Mouse (Mus musculus): Measurements from ENCODE around the gene Hoxd10. TPM values are rescaled to one million over a fixed set of nuclear protein-coding genes. Genes with fewer than 3 reads are reported as not detected.

Hoxd10 gene
- polyA plus RNA-seq, 1 experiment from 2014 or later, result 90.2 TPM

- no peaks in the 10 kb centered on the region for H3K9me3 ChIP-seq (ENCODE audit: control insufficient read depth, low read length)
- no peak overlapping the region for H3K9ac ChIP-seq (replicated peaks; ENCODE audit: low read depth, low read length)
- H3K4me1 ChIP-seq (ENCODE audit: control insufficient read depth, insufficient read depth, low read length), result 0 out of 2 replicates have a peak, but pooled peaks cover 10% of the 10 kb centered on the region
- ATAC-seq (ENCODE audit: low read depth), result no peak
- H3K36me3 ChIP-seq (ENCODE audit: control insufficient read depth, insufficient read depth, low read length), result no peaks in the 10 kb centered on the region
- H3K4me3 ChIP-seq (ENCODE audit: low read depth, low read length), result no peak overlapping the region
- H3K27me3 ChIP-seq (ENCODE audit: control insufficient read depth, insufficient read depth, low read length), result peaks cover 62% of the 10 kb centered on the region
- no peak overlapping the region for H3K27ac ChIP-seq (ENCODE audit: low read depth, low read length)
- H3K4me2 ChIP-seq (ENCODE audit: low read depth, low read length), result no peak overlapping the region
- 3% methylated on average over 3 of the region's 3 CpGs for WGBS
Observed at GRCm38 (mm10) chr2:74670632-74671188, 21.0 kb upstream of the Hoxd10 start.

GRCm38 (mm10) chr2:74671847-74672246, 19.9 kb upstream of the Hoxd10 start:
- H3K9ac ChIP-seq (replicated peaks; ENCODE audit: low read depth, low read length), result no peak overlapping the region
- 11% methylated on average over 5 of the region's 5 CpGs for WGBS
- H3K4me3 ChIP-seq (ENCODE audit: low read depth, low read length), result no peak overlapping the region
- 0 out of 2 replicates have a peak, but pooled peaks cover 10% of the 10 kb centered on the region for H3K4me1 ChIP-seq (ENCODE audit: control insufficient read depth, insufficient read depth, low read length)
- peaks cover 63% of the 10 kb centered on the region for H3K27me3 ChIP-seq (ENCODE audit: control insufficient read depth, insufficient read depth, low read length)
- no peak for ATAC-seq (ENCODE audit: low read depth)
- no peak overlapping the region for H3K4me2 ChIP-seq (ENCODE audit: low read depth, low read length)
- H3K9me3 ChIP-seq (ENCODE audit: control insufficient read depth, low read length), result no peaks in the 10 kb centered on the region
- H3K36me3 ChIP-seq (ENCODE audit: control insufficient read depth, insufficient read depth, low read length), result no peaks in the 10 kb centered on the region
- no peak overlapping the region for H3K27ac ChIP-seq (ENCODE audit: low read depth, low read length)

GRCm38 (mm10) chr2:74672481-74673362, 19.0 kb upstream of the Hoxd10 start:
- H3K27me3 ChIP-seq (ENCODE audit: control insufficient read depth, insufficient read depth, low read length), result peaks cover 71% of the 10 kb centered on the region
- H3K4me3 ChIP-seq (ENCODE audit: low read depth, low read length), result peak overlapping the region; percentile 20; the same call in 1 of the 2 replicates
- no peak overlapping the region for H3K27ac ChIP-seq (ENCODE audit: low read depth, low read length)
- WGBS, result 1% methylated on average over 37 of the region's 40 CpGs
- no peak overlapping the region for H3K9ac ChIP-seq (replicated peaks; ENCODE audit: low read depth, low read length)
- H3K36me3 ChIP-seq (ENCODE audit: control insufficient read depth, insufficient read depth, low read length), result no peaks in the 10 kb centered on the region
- no peaks in the 10 kb centered on the region for H3K9me3 ChIP-seq (ENCODE audit: control insufficient read depth, low read length)
- 0 out of 2 replicates have a peak, but pooled peaks cover 10% of the 10 kb centered on the region for H3K4me1 ChIP-seq (ENCODE audit: control insufficient read depth, insufficient read depth, low read length)
- H3K4me2 ChIP-seq (ENCODE audit: low read depth, low read length), result peak overlapping the region; percentile 41
- ATAC-seq (ENCODE audit: low read depth), result peak; percentile 36; the same call in 1 of the 2 replicates

- Histone ChIP-seq H3K9ac (replicated peaks; ENCODE audit: low read depth, low read length) (no peak overlapping the region), H3K4me2 (ENCODE audit: low read depth, low read length) (no peak overlapping the region), H3K4me3 (ENCODE audit: low read depth, low read length) (no peak overlapping the region), H3K36me3 (ENCODE audit: control insufficient read depth, insufficient read depth, low read length) (no peaks in the 10 kb centered on the region), H3K27ac (ENCODE audit: low read depth, low read length) (no peak overlapping the region), H3K27me3 (ENCODE audit: control insufficient read depth, insufficient read depth, low read length) (peaks cover 73% of the 10 kb centered on the region), H3K4me1 (ENCODE audit: control insufficient read depth, insufficient read depth, low read length) (0 out of 2 replicates have a peak, but pooled peaks cover 6% of the 10 kb centered on the region), H3K9me3 (ENCODE audit: control insufficient read depth, low read length) (no peaks in the 10 kb centered on the region)
- ATAC-seq (ENCODE audit: low read depth), result peak; percentile 15; the same call in 1 of the 2 replicates
- WGBS, result under 1% methylated on average over 24 of the region's 24 CpGs
Observed at GRCm38 (mm10) chr2:74673835-74674425, 17.8 kb upstream of the Hoxd10 start.

GRCm38 (mm10) chr2:74674881-74675665, 16.7 kb upstream of the Hoxd10 start, which contains the start of gene Hoxd12:
Gene Hoxd12 (plus strand): TSS chr2:74675013.
- no peak for ATAC-seq (ENCODE audit: low read depth)
- H3K9me3 ChIP-seq (ENCODE audit: control insufficient read depth, low read length), result no peaks in the 10 kb centered on the region
- no peaks in the 10 kb centered on the region for H3K36me3 ChIP-seq (ENCODE audit: control insufficient read depth, insufficient read depth, low read length)
- H3K4me2 ChIP-seq (ENCODE audit: low read depth, low read length), result peak within 1 kb of the TSS; percentile 8; the same call in 1 of the 2 replicates
- no peak within 1 kb of the TSS for H3K4me3 ChIP-seq (ENCODE audit: low read depth, low read length)
- WGBS, result 3% methylated on average over 47 of the region's 47 CpGs
- no peak within 1 kb of the TSS for H3K27ac ChIP-seq (ENCODE audit: low read depth, low read length)
- 0 out of 2 replicates have a peak, but pooled peaks cover 6% of the 10 kb centered on the region for H3K4me1 ChIP-seq (ENCODE audit: control insufficient read depth, insufficient read depth, low read length)
- H3K9ac ChIP-seq (replicated peaks; ENCODE audit: low read depth, low read length), result no peak within 1 kb of the TSS
- peaks cover 70% of the 10 kb centered on the region for H3K27me3 ChIP-seq (ENCODE audit: control insufficient read depth, insufficient read depth, low read length)

- Histone ChIP-seq H3K27ac (ENCODE audit: low read depth, low read length) (no peak overlapping the region), H3K9ac (replicated peaks; ENCODE audit: low read depth, low read length) (no peak overlapping the region), H3K4me3 (ENCODE audit: low read depth, low read length) (no peak overlapping the region), H3K4me2 (ENCODE audit: low read depth, low read length) (peak overlapping the region; percentile 8; the same call in 1 of the 2 replicates), H3K27me3 (ENCODE audit: control insufficient read depth, insufficient read depth, low read length) (peaks cover 68% of the 10 kb centered on the region), H3K4me1 (ENCODE audit: control insufficient read depth, insufficient read depth, low read length) (0 out of 2 replicates have a peak, but pooled peaks cover 6% of the 10 kb centered on the region), H3K9me3 (ENCODE audit: control insufficient read depth, low read length) (no peaks in the 10 kb centered on the region), H3K36me3 (ENCODE audit: control insufficient read depth, insufficient read depth, low read length) (no peaks in the 10 kb centered on the region)
- 4% methylated on average over 24 of the region's 24 CpGs for whole genome bisulfite sequencing
- ATAC-seq (ENCODE audit: low read depth), result no peak
Observed at GRCm38 (mm10) chr2:74675666-74676282, 15.9 kb upstream of the Hoxd10 start.

- no peak for ATAC-seq (ENCODE audit: low read depth)
- no peak overlapping the region for H3K9ac ChIP-seq (replicated peaks; ENCODE audit: low read depth, low read length)
- H3K4me3 ChIP-seq (ENCODE audit: low read depth, low read length), result no peak overlapping the region
- no peaks in the 10 kb centered on the region for H3K9me3 ChIP-seq (ENCODE audit: control insufficient read depth, low read length)
- peaks cover 64% of the 10 kb centered on the region for H3K27me3 ChIP-seq (ENCODE audit: control insufficient read depth, insufficient read depth, low read length)
- H3K4me2 ChIP-seq (ENCODE audit: low read depth, low read length), result no peak overlapping the region
- 0 out of 2 replicates have a peak, but pooled peaks cover 6% of the 10 kb centered on the region for H3K4me1 ChIP-seq (ENCODE audit: control insufficient read depth, insufficient read depth, low read length)
- H3K36me3 ChIP-seq (ENCODE audit: control insufficient read depth, insufficient read depth, low read length), result no peaks in the 10 kb centered on the region
- 4% methylated on average over 9 of the region's 9 CpGs for WGBS
- H3K27ac ChIP-seq (ENCODE audit: low read depth, low read length), result no peak overlapping the region
Observed at GRCm38 (mm10) chr2:74676376-74677052, 15.2 kb upstream of the Hoxd10 start.

GRCm38 (mm10) chr2:74677106-74677505, 14.6 kb upstream of the Hoxd10 start:
- 0 out of 2 replicates have a peak, but pooled peaks cover 9% of the 10 kb centered on the region for H3K4me1 ChIP-seq (ENCODE audit: control insufficient read depth, insufficient read depth, low read length)
- no peak overlapping the region for H3K4me2 ChIP-seq (ENCODE audit: low read depth, low read length)
- H3K36me3 ChIP-seq (ENCODE audit: control insufficient read depth, insufficient read depth, low read length), result no peaks in the 10 kb centered on the region
- no peak overlapping the region for H3K27ac ChIP-seq (ENCODE audit: low read depth, low read length)
- no peak overlapping the region for H3K9ac ChIP-seq (replicated peaks; ENCODE audit: low read depth, low read length)
- peaks cover 59% of the 10 kb centered on the region for H3K27me3 ChIP-seq (ENCODE audit: control insufficient read depth, insufficient read depth, low read length)
- 11% methylated on average over 2 of the region's 2 CpGs for WGBS
- H3K4me3 ChIP-seq (ENCODE audit: low read depth, low read length), result no peak overlapping the region
- no peaks in the 10 kb centered on the region for H3K9me3 ChIP-seq (ENCODE audit: control insufficient read depth, low read length)
- no peak for ATAC-seq (ENCODE audit: low read depth)

All from neural tube, embryonic 14.5 days (tissue).